Mouse (Mus musculus) fat pad, adult 2 months (tissue): Measurements from ENCODE around the gene 1700024P04Rik.

Experiments
- DNase-seq: peaks from one replicate; pipeline ENCODE4 v3.0.0-alpha.2; 2011; ENCODE audit warnings: low read depth, low spot score; ENCODE audit errors: extremely low read depth

The 1700024P04Rik gene

DNA sequence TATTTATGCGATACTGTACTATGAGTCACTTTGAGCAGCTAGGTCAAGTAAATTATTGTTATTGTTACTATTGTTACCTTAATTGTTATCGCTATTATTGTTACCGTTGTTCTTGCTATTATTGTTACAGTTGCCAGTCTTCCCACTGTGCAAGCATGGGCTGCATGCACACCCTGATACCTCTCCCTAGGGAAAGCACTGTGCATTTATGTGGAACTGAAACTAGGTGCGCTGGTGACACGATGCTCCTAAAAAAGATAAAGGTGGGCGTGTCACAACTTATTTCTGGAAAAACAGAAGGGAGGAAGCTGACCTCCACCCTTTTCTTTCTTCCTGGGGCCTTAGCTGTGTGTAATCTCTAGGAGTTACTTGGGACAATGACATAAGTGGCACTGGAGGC is 16.4 kb downstream of the 1700024P04Rik start:
- no peak for DNase-seq

DNA sequence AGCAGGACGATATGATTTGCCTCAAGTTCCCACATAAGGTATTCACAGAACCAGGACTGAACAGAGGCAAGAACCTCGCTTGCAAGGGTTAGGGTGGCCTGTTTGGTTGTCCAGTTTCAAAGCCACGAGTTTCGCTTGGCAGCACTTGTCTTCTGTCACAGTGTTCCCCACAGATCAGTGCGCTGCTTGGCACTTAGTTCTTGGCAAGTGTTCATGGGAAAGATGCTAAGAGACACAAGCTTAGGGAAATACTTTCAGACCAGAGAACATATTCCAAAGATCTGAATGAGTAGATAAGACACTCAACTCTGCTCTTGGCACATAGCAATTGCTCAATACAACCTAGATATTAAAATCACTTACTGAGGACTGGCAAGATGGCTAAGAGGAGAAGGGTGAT is 17.8 kb downstream of the 1700024P04Rik start:
- peak; percentile 87 for DNase-seq

DNA sequence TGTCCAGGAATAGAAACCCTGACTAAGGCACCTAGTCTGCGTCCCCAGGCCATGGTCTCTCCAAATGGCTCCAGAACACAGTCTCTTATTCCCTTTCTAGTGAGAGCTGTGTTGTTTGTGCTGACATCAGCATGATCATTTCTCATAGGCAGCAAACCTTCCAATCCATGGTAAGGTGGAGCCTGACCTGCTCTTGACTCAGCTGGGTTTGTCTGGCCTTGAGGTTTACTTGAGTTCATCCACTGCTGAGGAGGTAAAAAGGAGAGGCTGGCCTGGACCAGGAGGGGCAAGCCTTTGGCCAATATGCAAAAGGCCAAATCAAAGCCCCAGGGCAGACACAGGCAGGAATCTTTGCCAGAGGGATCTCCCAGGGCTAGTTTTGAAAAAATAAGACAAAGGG is 20.8 kb downstream of the 1700024P04Rik start:
- DNase-seq = no peak

DNA sequence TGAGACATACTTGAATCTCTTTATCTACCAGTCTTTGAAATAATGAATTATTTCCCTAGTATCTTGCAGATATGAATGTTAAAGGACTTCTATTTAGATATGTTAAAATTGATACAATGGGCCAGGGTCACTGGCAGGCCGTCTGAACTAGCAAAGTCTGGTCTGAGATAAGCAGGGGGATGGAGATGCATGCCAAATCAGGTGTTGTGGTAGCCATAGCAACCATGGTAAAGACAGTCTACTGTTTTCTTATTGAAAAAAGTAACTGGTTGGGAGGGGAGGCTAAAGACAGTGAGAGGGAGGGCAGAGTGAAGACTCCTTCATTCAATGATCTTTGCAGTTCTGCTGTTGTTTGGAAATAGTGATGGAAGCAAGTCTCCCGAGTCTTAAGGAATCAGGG is 26.2 kb downstream of the 1700024P04Rik start:
- DNase-seq = no peak

DNA sequence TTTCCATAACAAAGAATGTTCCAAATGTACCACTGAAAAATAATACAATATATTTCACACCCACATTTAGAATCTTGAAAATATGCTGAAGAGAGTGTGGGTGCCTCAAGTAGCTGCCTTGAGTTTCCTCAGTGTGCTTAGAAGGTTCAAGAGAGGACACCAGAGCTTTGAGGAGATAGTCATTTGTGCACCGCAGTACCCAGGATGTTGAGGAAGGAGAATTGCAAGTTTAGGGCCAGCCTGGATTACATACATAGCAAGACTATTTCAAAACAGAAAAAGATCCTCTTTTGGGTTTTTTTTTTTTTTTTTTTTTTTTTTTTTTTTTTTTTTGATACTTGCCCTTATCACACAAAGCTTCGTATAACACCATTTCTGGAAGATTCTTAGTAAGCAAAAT is 28.2 kb downstream of the 1700024P04Rik start:
- no peak for DNase-seq

DNA sequence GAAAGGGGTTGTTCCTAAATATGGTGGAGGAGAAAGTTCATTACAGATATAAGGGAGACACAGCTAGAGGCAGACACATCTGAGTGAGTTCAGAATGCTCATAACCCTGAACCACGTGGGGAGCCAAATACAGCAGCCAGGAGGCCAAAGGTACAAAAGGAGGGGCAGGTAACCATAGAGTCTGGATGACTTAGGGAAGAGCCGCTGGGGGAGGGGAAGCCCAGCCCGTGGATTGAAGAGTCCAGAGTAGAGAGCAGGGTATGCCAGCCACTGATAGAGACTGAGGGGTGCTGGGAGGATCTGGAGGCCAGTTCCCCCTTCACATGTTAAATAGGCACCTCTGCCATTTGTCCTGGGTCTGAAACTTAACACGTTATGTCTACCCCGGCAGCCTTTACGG is 28.7 kb downstream of the 1700024P04Rik start:
- no peak for DNase-seq

DNA sequence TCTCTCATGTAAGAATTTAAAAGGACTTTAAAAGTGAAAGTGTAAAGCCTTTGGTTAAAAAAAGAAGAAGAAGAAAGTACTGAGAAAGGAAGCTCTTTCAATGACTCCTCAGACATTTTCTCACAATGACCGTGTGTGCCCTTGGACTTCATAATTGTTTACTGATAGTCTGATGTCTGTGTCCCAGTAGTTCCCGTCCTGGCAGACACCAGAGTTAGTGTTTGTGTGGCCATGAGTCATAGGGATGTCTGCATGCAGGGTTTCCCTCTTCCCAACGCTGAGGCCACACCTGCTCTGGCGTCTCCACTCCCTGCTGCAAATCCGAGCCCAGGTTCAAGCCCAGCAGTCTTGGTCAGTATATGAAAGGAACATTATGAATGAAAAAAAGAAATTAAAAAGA is 29.1 kb downstream of the 1700024P04Rik start:
- no peak for DNase-seq

DNA sequence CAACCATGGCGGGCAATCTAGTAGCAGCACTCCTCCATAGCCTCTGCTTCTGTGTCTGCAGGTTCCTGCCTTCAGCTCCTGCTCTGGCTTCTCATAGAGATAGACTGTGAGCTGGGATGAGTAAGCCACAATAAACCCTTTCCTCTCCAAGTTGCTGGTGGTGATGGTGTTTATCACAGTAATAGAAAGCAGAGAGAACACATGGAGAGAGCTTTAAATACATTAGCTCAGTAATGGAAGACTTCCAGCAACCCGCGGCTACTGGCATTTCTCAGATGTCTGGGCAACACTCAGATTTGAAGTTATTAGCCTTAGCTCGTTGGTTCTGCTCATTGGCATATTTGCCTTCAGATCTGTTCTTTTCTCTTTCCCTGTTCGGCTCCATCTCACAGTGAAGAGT is 30.5 kb downstream of the 1700024P04Rik start:
- DNase-seq = no peak

DNA sequence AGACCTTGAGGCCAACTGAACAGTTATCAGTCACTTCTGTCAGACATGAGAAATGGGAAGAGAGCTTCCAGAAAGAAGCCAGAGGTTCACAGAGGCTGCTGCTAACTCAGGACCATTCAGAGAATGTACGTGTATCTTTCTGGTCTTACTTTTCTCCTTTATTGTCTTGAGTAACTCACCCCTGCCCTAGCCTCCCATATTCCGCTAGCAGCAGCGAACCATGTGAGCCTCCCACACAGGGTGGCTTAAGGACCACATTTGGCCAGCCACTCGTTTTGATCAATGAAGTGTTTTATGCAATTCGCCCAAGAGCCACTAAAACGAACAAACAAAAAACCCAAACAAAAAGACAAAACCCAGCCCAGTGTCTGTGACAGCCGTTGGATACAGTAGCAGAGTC is 32.4 kb downstream of the 1700024P04Rik start:
- no peak for DNase-seq

DNA sequence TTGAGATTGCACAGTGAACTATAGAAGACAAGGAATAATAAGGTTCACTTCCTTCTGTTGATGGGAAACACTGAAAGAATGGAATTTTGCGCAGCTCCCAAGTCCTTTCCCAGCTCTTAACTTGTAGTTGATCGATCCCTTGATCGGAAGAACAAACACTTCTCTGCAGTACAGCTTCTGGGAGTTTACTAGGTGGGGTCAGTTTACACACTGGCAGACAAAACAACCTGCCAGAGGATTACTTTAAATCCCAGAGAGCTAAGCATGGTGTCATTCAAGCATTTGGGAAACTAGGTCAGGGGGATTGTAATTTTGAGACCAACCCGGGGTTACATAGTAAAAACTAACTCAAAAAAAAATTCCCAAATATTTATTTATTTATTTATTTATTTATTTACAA is 36.2 kb downstream of the 1700024P04Rik start:
- DNase-seq = no peak

DNA sequence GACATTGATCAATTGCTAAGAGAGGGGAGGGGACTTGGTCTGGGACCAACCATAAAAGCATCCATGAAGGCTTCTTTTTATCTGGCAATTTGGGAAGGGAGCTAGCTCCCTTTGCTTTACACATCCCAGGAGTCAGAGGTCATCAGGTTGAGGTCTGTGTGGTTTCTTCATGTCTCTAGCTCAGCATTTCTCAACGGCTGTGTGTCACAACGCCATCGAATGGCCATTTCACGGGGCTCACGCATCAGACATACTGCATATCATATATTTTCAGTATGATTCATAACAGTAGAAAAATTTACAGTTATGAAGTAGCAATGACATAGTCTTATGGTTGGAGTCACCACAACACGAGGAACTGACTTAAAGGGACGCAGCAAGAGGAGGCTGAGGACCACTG is 37.9 kb downstream of the 1700024P04Rik start:
- no peak for DNase-seq

DNA sequence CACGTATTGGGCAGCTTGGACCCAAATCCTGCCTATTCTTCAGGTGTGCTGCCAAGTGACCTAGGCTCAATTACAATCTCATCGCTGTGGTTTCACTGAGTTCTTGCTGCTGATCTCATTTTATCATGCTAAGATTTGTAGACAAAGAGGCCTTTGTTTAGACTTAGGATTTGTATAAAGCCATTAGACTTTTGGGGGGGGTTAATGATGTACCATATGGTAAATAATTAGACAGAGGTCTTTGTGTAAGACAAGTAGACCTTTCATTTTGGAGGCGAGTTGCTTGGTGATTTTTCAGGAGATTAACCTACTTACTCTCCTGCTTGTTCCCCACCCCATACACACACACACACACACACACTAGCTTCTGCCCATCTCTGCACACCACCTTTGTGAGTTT is 38.5 kb downstream of the 1700024P04Rik start:
- no peak for DNase-seq

DNA sequence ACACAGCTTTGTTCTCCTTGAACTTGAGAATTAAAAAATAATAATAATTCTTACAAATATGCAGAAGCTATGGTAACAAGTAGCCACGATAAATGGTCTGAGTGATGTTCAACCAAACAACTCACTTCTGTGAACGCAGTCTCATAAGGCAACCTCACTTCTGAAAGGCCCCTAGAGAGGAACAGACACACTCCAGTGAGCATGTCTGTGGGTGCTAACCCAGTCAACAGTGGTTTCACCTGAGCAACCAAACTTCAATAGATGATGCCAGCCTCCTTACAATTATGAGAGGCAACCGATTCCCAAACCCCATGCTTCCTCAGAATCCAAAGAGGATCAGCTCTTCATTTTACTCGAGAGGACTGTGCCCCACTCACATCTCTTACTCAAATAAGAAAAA is 39.0 kb downstream of the 1700024P04Rik start:
- DNase-seq = no peak

DNA sequence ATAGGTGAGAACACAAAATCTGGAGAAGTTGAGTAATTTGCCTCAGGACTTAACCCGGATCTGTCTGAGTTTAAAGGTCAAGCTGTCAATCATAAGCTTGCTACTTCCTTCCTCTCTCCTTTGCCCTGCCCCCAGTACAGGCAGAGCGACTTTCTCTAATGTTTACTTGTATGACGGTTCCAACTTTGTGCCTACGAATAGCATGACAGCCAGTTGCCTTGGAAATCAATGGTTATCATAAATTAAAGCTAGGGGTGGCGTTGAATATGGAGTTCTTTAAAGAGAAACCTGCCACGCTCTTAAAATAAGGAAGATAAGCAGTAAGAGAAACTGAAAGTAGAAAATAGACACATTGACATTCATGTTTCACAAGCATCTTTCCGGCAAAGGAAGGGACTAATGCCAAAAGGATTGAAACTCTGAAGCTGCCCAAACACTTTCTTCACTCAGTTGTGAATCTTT is 39.7 kb downstream of the 1700024P04Rik start:
- peak; percentile 71 for DNase-seq

DNA sequence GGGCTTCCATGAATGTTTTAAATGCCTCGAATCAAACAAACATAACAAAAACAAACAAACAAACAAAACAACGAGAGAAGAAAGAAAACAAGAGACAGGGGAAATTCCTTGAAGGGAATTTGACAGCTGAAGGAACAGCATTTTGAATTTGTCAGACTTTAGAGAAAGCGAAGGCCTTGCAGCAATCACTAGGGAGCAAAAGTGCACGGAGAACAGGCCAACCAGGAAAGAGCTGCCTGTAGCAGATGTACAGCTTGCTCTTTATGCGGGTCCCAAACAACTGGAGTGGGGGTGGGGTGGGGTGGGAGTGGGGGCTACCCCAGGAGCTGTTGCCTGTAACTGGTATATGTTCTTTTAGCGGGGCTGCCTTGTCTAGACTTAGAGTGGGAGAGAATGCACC is 42.0 kb downstream of the 1700024P04Rik start:
- no peak for DNase-seq

DNA sequence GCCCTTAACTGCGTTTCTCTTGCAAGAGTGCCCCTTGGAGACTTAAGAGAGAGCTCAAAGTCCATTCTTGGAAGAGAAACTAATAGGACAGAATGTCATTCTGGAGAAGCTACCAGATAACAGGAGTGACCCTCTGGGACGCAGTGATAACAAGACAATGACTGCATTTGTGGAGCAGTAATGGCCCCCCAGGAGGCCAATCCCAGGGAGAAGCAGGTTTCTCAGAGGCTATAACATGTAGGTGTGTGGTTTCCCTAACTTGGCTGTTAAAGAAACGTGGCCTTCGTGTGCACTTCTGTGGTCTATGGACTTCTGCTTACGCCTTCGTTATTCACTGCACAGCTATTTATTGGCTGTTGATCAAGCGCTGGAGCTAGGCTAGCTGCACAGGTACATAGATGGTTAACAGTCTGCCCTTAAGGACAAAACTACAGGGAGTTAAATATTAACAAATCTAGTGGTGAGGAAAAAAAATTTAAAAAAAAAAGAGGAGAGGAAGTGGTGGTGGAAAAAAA is 42.5 kb downstream of the 1700024P04Rik start:
- DNase-seq = no peak

DNA sequence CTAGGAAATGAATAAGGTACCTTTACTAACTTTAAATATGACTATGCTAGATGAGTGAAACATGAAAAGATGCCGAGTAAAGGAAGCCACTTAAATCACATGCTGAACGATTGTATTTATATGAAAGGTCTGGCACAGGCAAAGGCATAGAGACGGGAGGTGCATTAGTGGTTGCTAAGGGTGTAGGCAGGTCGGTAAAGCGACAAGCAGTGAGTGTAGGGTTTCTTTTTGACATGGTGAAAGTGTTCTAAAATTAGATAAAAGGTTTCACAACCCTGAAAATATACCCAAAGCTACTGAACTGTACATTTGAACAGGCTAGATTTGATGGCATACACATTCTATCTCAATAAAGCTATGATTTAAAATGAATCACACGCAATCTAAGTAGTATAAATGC is 47.3 kb downstream of the 1700024P04Rik start:
- no peak for DNase-seq
